Mouse (Mus musculus) natural killer cell, adult 2 months (primary cell): ENCODE data around the gene Smarce1.
"Not testable (repeated sequence)": the region's sequence is repeated elsewhere in the genome, so short reads cannot be mapped to it uniquely, and the experiment has no call there.

Experiments used
- DNase-seq, 2 experiments: peaks; one replicate each; pipeline ENCODE4 v3.0.0; 2022; ENCODE audit warnings: low spot score in 2 of 2

Smarce1 gene

GRCm38 (mm10) chr11:99230261-99231048 lies at the start of gene Smarce1:
Gene Smarce1 (minus strand): TSS chr11:99231017.
- DNase-seq: peak; percentile 70 to 78

GRCm38 (mm10) chr11:99279986-99280385 lies 49.2 kb upstream of the Smarce1 start:
- DNase-seq: no peak

- no peak for DNase-seq
Observed at GRCm38 (mm10) chr11:99276786-99277185, 46.0 kb upstream of the Smarce1 start.

GRCm38 (mm10) chr11:99275624-99276023 lies 44.8 kb upstream of the Smarce1 start:
- no peak for DNase-seq

GRCm38 (mm10) chr11:99272721-99273120 lies 41.9 kb upstream of the Smarce1 start:
- no peak for DNase-seq

GRCm38 (mm10) chr11:99269192-99269591 lies 38.4 kb upstream of the Smarce1 start:
- no peak for DNase-seq

- no peak for DNase-seq
Observed at GRCm38 (mm10) chr11:99265796-99266195, 35.0 kb upstream of the Smarce1 start.

GRCm38 (mm10) chr11:99265220-99265619 lies 34.4 kb upstream of the Smarce1 start:
- DNase-seq: no peak

- DNase-seq: no peak
Observed at GRCm38 (mm10) chr11:99256213-99256612, 25.4 kb upstream of the Smarce1 start.

- no peak for DNase-seq
Observed at GRCm38 (mm10) chr11:99255316-99255715, 24.5 kb upstream of the Smarce1 start.

- no peak for DNase-seq
Observed at GRCm38 (mm10) chr11:99253893-99254292, 23.1 kb upstream of the Smarce1 start.

- no peak for DNase-seq
Observed at GRCm38 (mm10) chr11:99252671-99253070, 21.9 kb upstream of the Smarce1 start.

GRCm38 (mm10) chr11:99250666-99251065 lies 19.8 kb upstream of the Smarce1 start:
- DNase-seq: no peak

- DNase-seq: no peak
Observed at GRCm38 (mm10) chr11:99250241-99250640, 19.4 kb upstream of the Smarce1 start.

GRCm38 (mm10) chr11:99249115-99249514 lies 18.3 kb upstream of the Smarce1 start:
- DNase-seq: peak in 1 of 2 experiments; percentile 15

GRCm38 (mm10) chr11:99247916-99248315 lies 17.1 kb upstream of the Smarce1 start:
- DNase-seq: no peak

- not testable (repeated sequence) for DNase-seq
Observed at GRCm38 (mm10) chr11:99244519-99244918, 13.7 kb upstream of the Smarce1 start.

- DNase-seq: peak in 1 of 2 experiments; percentile 21
Observed at GRCm38 (mm10) chr11:99243820-99244374, 13.1 kb upstream of the Smarce1 start, which contains the start of gene Krt222. Gene Krt222 (minus strand): TSS chr11:99244085.

- no peak for DNase-seq
Observed at GRCm38 (mm10) chr11:99243200-99243819, 12.5 kb upstream of the Smarce1 start.

- no peak for DNase-seq
Observed at GRCm38 (mm10) chr11:99242056-99242455, 11.2 kb upstream of the Smarce1 start.

GRCm38 (mm10) chr11:99238468-99238867 lies 7.7 kb upstream of the Smarce1 start:
- peak; percentile 47 to 82 for DNase-seq

- no peak for DNase-seq
Observed at GRCm38 (mm10) chr11:99231049-99231816, 416 bp upstream of the Smarce1 start.
